15 mouse cellular contexts compared by ENCODE assay signal in genomic region chr15:25740271-25740670, GRCm38 (mm10).
A peak's percentile ranks its signal among the peaks of the same experiment; 100 is the strongest.
DNase-seq lines count a peak whose midpoint lies in the region; ATAC-seq and TF ChIP-seq lines count a peak whose summit lies in the region.
"Had no signal": no experiment of that assay in that cellular context is flagged by ENCODE, and none has a peak within 500 bp of the region (broad histone marks: within the 10 kb centered on the region; RNA-seq: fewer than 3 reads in every experiment).

No protein-coding gene starts in this region.

- no peak overlapping the region for H3K9ac ChIP-seq in kidney, embryonic 16.5 days (replicated peaks; ENCODE audit: low read length)
- 0 out of 2 replicates have a peak overlapping the region, but pooled peaks have one; percentile 7 for H3K9ac ChIP-seq in CH12.LX (ENCODE audit: insufficient read depth, low read depth)
- no peak overlapping the region for H3K9ac ChIP-seq in hindbrain, embryonic 13.5 days
- H3K9ac ChIP-seq: embryonic facial prominence, embryonic 13.5 days had no signal

- 69% methylated on average over 4 of the region's 4 CpGs for WGBS in kidney, embryonic 16.5 days
- WGBS in hindbrain, embryonic 13.5 days, result 49% methylated on average over 4 of the region's 4 CpGs

- no peaks in the 10 kb centered on the region for H3K4me1 ChIP-seq in kidney, embryonic 16.5 days (ENCODE audit: insufficient read depth, low read length)
- H3K4me1 ChIP-seq in CH12.LX (ENCODE audit: control insufficient read depth in 1 of 2, insufficient read depth in 2 of 2), result peaks cover 9 to 36% of the 10 kb centered on the region in 2 experiments
- H3K4me1 ChIP-seq in hindbrain, embryonic 13.5 days (replicated peaks), result no peaks in the 10 kb centered on the region
- H3K4me1 ChIP-seq: embryonic facial prominence, embryonic 13.5 days had no signal

- H3K27ac ChIP-seq in kidney, embryonic 16.5 days (ENCODE audit: low read length), result peak overlapping the region; percentile 55; the same call in 1 of the 2 replicates
- peak overlapping the region; percentile 37 for H3K27ac ChIP-seq in CH12.LX (ENCODE audit: insufficient read depth, low read depth)
- no peak overlapping the region for H3K27ac ChIP-seq in hindbrain, embryonic 13.5 days
- H3K27ac ChIP-seq: embryonic facial prominence, embryonic 13.5 days; macrophage had no signal

- no peaks in the 10 kb centered on the region for H3K79me2 ChIP-seq in CH12.LX (replicated peaks; ENCODE audit: control insufficient read depth, extremely low read depth, insufficient read depth, poor library complexity, severe bottlenecking)

- dilution Hi-C loops in CH12.LX (cut with MboI; ENCODE audit: extremely low pct_ligation_motif_present, extremely low pct_unique_long_range_greater_than_20kb, low sequenced_read_pairs), result no loop called here

- no peaks in the 10 kb centered on the region for H3K27me3 ChIP-seq in kidney, embryonic 16.5 days (ENCODE audit: insufficient read depth, low read length)
- no peaks in the 10 kb centered on the region for H3K27me3 ChIP-seq in CH12.LX (replicated peaks)
- H3K27me3 ChIP-seq in hindbrain, embryonic 13.5 days, result no peaks in the 10 kb centered on the region
- H3K27me3 ChIP-seq: embryonic facial prominence, embryonic 13.5 days had no signal

- no peak for TF ChIP-seq POLR2A in CH12.LX (IDR thresholded peaks at IDR 0.05; ENCODE audit: low read depth, low read length)

- no peak overlapping the region for H3K4me2 ChIP-seq in kidney, embryonic 16.5 days (replicated peaks; ENCODE audit: low read depth, low read length)
- H3K4me2 ChIP-seq in CH12.LX (ENCODE audit: insufficient read depth, low read depth, poor library complexity, severe bottlenecking), result peak overlapping the region; percentile 66
- H3K4me2 ChIP-seq in hindbrain, embryonic 13.5 days, result no peak overlapping the region
- H3K4me2 ChIP-seq: embryonic facial prominence, embryonic 13.5 days had no signal

- peaks cover 73% of the 10 kb centered on the region for H3K36me3 ChIP-seq in kidney, embryonic 16.5 days (ENCODE audit: insufficient read depth, low read length)
- H3K36me3 ChIP-seq in CH12.LX (replicated peaks in 1 of 2; ENCODE audit: control insufficient read depth in 1 of 2, insufficient read depth in 1 of 2, low read length in 1 of 2), result peaks cover 0 to 39% of the 10 kb centered on the region in 2 experiments
- peaks cover 8% of the 10 kb centered on the region; the same call in 1 of the 2 replicates for H3K36me3 ChIP-seq in hindbrain, embryonic 13.5 days

- no peaks in the 10 kb centered on the region for H3K9me3 ChIP-seq in kidney, embryonic 16.5 days (ENCODE audit: low read length)
- H3K9me3 ChIP-seq in CH12.LX (replicated peaks; ENCODE audit: low read length), result no peaks in the 10 kb centered on the region
- no peaks in the 10 kb centered on the region for H3K9me3 ChIP-seq in hindbrain, embryonic 13.5 days
- H3K9me3 ChIP-seq: embryonic facial prominence, embryonic 13.5 days had no signal

- in situ Hi-C loops in CH12.LX (cut with MboI; ENCODE audit: low pct_ligation_motif_present, low pct_unique_long_range_greater_than_20kb, low sequenced_read_pairs), result no loop called here

- TF ChIP-seq RAD21 in CH12.LX (IDR thresholded peaks at IDR 0.05; ENCODE audit: low read depth, low read length), result no peak

- H3K4me3 ChIP-seq in kidney, embryonic 16.5 days (ENCODE audit: low read length), result no peak overlapping the region
- no peak overlapping the region for H3K4me3 ChIP-seq in CH12.LX (replicated peaks in 1 of 3; ENCODE audit: low read depth in 2 of 3, low read length in 2 of 3, poor library complexity in 1 of 3)
- H3K4me3 ChIP-seq in hindbrain, embryonic 13.5 days, result no peak overlapping the region
- H3K4me3 ChIP-seq: embryonic facial prominence, embryonic 13.5 days had no signal

- peak; percentile 50 for TF ChIP-seq EP300 in CH12.LX (IDR thresholded peaks at IDR 0.05; ENCODE audit: low read length)

- no peak for TF ChIP-seq CTCF in CH12.LX (conservative IDR thresholded peaks at IDR 0.05 in 1 of 2, IDR thresholded peaks at IDR 0.05 in 1 of 2; ENCODE audit: low read depth in 2 of 2, low read length in 2 of 2)

- no peak for DNase-seq in kidney, adult 11 months
- peak; percentile 55 for DNase-seq in CD4-positive helper T cell, adult 2 months (ENCODE audit: low read depth, low spot score)
- DNase-seq in CH12.LX (ENCODE audit: extremely low read depth), result peak; percentile 83
- peak; percentile 18 for DNase-seq in brain, adult 2 months (ENCODE audit: low read depth, low spot score)
- DNase-seq in cerebellum, adult 18-20 months, result no peak
- DNase-seq: cerebellum, adult 2 months; gastrocnemius, postnatal 10 days; heart, postnatal 36 days; lung, adult 18-20 months; midbrain, embryonic 14.5 days; right cerebral cortex, postnatal 14 days had no signal

- no peak for ATAC-seq in kidney, embryonic 16.5 days (ENCODE audit: low FRiP score, low TSS enrichment)
- no peak for ATAC-seq in hindbrain, embryonic 13.5 days (ENCODE audit: low FRiP score)

TF ChIP-seq in CH12.LX, 34 proteins besides CTCF, POLR2A, EP300 and RAD21:
- TF ChIP-seq MEF2A (IDR thresholded peaks at IDR 0.05; ENCODE audit: borderline replicate concordance, low read depth, low read length), result peak; percentile 29; the same call in 1 of the 2 replicates
- peak; percentile 56 for TF ChIP-seq ETS1 (conservative IDR thresholded peaks at IDR 0.05; ENCODE audit: low read depth, low read length)
- TF ChIP-seq ELF1 (IDR thresholded peaks at IDR 0.05; ENCODE audit: low read depth, low read length), result peak; percentile 36
- TF ChIP-seq BHLHE40 (IDR thresholded peaks at IDR 0.05; ENCODE audit: low read depth, low read length), result 0 out of 2 replicates have a peak, but pooled peaks have one; percentile 24
- TF ChIP-seq IRF4 (IDR thresholded peaks at IDR 0.05; ENCODE audit: low read depth, low read length), result 0 out of 2 replicates have a peak, but pooled peaks have one; percentile 42
- TF ChIP-seq UBTF (IDR thresholded peaks at IDR 0.05; ENCODE audit: low read depth, low read length), result no peak
- no peak for TF ChIP-seq MAZ (IDR thresholded peaks at IDR 0.05; ENCODE audit: low read depth, low read length)
- TF ChIP-seq TCF12 (IDR thresholded peaks at IDR 0.05; ENCODE audit: low read depth, low read length), result 0 out of 2 replicates have a peak, but pooled peaks have one; percentile 19

Comparison
In these comparisons a context has a peak if more than half of its experiments do, and no peak if none do; other contexts are left out.
1. DNase-seq: peak in CD4-positive helper T cell, adult 2 months (single experiment), CH12.LX (single experiment) and brain, adult 2 months (single experiment); none in kidney, adult 11 months (single experiment) and cerebellum, adult 18-20 months (0 of 2).